Mouse (Mus musculus): Measurements from ENCODE around the gene Tcf7l2. TPM values are rescaled to one million over a fixed set of nuclear protein-coding genes. Genes with fewer than 3 reads are reported as not detected.

Tcf7l2 gene
- total RNA-seq (2021): 1 to 10 TPM; 6.9 to 7.8 TPM
- long read RNA-seq, experiment 1, partial matches to known transcripts: 1 of 2 reads
- long read RNA-seq, experiment 1, other reads (novel, unspliced or antisense): 1 of 2 reads
- long read RNA-seq, experiment 2, partial matches to known transcripts: 2 of 5 reads
- long read RNA-seq, experiment 2, other reads (novel, unspliced or antisense): 3 of 5 reads

DNA sequence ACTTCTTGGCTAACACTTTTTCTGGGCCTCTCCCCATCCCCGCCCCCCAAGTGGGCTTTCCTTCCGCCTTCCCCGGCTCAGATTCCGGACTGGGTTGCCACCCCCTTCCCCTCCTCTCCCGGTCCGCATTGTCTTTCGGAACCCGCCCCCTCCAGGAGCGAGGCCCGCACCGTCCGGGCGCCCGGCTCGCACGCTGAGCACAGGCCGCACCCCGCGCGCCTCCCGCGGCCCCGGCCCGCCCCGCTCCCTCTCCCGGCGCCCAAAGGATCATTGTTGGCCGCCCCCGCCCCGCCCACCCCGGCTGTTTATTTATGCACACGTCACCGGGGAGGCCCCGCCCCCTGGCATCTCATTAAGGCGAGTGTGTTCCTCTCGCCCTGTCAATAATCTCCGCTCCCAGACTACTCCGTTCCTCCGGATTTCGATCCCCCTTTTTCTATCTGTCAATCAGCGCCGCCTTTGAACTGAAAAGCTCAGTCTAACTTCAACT lies at the start of gene Tcf7l2:
TSS of gene Tcf7l2 (plus strand) at position 382 of the 490 bp plus-strand sequence.
- DNase-seq (ENCODE audit: low spot score): peak; percentile 92

- no peak for DNase-seq (ENCODE audit: low spot score)
Measured at GRCm38 (mm10) chr19:55694651-55695050, 47.0 kb upstream of the Tcf7l2 start.

- DNase-seq (ENCODE audit: low spot score): no peak
Measured at GRCm38 (mm10) chr19:55695418-55695817, 46.2 kb upstream of the Tcf7l2 start.

DNA sequence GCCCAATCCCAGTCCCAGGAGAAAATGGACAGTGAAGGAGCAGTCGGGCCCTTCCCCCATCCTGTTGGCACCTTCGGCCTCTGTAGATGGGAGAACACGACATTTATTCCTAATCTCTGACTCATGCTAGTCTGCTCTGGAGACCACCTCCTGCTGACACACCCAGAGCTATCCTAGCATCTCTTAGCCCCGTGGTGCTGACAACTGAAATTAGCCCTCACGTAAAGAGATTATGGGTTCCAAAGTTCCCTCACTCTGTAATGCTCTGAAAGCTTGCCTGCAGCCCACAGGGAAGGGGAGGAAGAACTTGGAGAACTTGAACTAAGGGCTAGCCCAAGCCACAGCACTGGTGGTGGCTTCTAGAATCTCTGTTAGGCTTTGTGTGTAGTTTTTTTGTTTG lies 42.7 kb upstream of the Tcf7l2 start:
- no peak for DNase-seq (ENCODE audit: low spot score)

- DNase-seq (ENCODE audit: low spot score): no peak
Measured at GRCm38 (mm10) chr19:55700214-55700568, 41.4 kb upstream of the Tcf7l2 start.

DNA sequence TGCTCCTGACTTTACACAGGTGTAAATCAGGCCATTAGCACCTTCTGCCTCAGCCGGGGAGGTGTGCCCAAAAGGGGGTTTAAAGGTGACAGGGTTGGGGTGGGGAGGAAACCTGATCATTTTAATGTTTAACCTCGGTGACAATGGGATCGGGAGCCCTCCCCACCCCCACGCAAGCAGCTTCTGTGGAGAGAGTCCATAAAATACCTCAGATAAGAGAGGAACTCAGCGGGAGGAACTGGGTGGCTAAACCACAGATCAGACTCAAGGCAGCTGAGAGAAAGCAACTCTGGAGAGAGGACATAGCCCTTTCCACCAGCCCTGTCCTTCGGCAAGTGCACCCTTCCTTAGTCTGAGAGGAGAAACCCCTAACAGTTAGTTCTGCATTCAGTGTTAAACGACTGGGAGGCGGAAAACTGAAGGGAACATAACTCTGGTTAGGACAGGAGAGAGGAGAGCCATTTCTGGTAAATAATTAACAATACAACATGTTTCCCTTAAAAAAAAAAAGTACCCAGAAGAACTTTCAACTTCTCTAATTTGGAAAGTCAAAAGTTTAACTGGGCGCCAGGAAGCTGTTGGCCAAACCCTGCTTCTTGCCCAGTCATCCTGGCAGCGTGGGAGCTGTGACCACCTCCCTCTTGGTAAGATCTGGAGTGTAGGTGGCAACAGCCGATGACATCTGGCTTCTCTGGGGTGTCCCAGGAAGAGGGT lies 40.9 kb upstream of the Tcf7l2 start:
- DNase-seq (ENCODE audit: low spot score): no peak

DNA sequence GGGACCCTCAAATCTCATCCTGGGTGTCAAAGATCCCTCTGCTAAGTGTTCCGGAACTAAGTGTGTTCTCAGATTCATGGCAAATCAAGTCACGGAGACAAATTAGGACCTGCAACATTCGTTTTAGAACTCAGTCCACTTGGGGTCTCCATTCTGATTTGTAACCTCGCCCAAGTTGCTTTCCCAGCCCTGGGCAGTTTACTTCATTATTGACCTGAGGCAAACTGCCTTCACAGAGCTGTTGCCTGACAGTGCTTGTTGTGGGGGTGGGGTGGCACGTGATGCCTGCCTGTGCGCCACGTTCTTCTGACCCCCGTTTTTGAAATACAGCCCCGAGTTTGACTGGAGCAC lies 40.4 kb upstream of the Tcf7l2 start:
- no peak for DNase-seq (ENCODE audit: low spot score)

DNA sequence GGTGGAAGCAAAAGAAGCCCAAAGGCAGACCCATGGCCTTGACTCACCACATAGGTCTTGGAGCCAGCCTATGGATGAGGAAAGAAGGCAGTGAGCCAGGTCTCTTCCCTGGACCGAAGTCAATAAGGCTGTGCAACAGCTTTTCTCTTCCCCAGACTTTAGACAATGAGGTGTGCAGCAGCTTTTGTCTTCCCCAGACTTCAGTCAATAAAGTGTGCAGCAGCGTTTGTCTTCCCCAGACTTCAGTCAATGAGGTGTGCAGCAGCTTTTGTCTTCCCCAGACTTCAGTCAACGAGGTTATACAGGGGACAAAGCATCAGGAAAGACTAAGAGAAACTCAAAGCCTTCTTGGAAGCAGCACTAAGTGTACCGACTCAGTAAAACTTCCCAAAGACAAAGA lies 39.5 kb upstream of the Tcf7l2 start:
- DNase-seq (ENCODE audit: low spot score): no peak

DNA sequence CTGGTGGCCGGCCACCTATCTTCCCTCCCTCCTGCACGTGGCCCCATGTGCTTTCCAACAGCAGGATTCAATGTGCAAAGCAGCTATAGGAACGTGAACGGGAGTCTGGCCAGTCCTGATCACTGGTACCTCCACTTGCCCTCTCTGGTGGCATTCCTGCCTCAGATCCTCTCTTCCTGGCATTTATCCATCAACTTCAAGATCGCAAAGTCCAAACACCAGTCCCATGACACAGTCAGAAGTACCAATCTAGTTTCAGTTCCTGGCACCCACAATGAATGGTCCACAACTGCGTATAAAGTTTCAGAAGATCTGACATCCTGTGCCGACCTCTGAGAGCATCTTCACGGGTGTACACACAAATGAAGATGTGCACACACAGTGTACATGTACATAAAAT lies 38.9 kb upstream of the Tcf7l2 start:
- no peak for DNase-seq (ENCODE audit: low spot score)

DNA sequence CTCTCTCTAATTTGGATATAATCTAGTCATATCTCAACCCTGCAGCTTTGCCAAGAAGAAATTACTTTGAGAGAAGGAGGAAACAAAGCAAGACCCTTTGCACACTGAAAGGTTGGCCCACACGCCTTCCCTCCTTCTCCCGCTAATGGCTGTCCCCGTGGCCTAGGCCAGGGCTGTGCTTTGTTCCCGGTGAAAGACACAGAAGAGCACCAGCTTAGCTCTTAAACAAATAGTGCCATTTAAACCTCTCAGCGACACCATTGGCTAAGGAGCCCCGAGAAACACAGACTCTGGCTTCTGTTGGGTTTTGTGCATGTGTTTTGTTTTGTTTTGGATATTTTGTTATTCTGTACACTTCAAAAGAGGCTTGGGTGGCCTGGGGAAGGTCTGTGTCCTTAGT lies 37.5 kb upstream of the Tcf7l2 start:
- no peak for DNase-seq (ENCODE audit: low spot score)

DNA sequence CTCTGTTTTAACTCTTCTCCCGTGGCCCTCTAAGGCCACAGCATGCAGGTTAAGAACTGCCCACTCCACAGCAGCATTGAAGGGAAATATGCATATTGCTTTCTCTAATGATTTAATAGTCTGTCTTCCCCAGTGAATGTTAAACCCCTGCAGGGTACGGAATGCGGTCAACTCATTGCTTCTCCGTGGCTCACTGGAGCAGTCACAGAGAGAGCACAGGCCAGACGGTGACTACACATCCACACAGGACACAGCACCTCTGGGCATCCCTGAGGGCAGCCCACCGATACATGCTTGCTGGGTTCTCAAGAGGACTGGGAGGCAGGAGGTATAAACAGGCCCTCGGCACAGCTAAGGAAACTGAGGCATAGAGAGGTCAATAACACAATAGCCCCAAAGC lies 35.3 kb upstream of the Tcf7l2 start:
- DNase-seq (ENCODE audit: low spot score): no peak

DNA sequence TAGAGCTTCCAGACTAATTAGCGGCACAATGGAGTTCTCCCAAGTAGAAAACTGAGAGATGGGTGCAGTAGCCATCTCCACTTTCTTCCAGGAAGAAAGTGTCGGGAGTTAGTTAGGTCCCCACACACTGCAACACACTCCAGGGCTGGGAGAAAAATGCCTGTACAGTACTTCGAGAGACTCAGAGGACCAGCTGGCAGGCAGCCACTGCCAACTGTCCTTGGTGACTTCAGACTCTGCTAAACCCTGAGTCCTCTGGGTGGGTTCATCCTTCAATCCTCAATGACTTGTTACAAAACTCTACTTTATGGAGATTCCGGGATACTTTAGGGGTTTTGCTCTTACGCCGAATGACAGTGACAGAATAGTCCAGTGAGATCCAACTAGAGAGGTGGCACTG lies 34.8 kb upstream of the Tcf7l2 start:
- DNase-seq (ENCODE audit: low spot score): no peak

- no peak for DNase-seq (ENCODE audit: low spot score)
Measured at GRCm38 (mm10) chr19:55708031-55708554, 33.5 kb upstream of the Tcf7l2 start.

- no peak for DNase-seq (ENCODE audit: low spot score)
Measured at GRCm38 (mm10) chr19:55710841-55711240, 30.8 kb upstream of the Tcf7l2 start.

DNA sequence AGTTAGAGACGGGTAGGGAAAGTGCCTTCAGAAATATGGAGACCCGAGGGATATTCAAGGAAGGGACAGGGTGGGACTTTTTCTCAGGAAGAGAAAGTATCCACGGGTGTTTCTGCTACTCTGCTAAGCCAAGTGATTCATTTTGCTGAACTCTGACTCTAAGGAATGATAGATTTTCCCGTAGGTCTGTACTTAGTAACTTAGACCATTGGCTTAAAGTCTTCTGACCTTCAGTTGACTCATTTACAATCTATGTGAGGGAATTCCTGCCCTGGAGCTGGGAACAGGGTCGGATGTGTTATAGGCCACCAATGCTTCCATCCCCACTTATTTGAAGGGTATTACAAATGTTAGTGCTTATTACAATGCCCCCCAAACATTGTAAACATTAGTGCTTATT lies 29.9 kb upstream of the Tcf7l2 start:
- DNase-seq (ENCODE audit: low spot score): no peak

DNA sequence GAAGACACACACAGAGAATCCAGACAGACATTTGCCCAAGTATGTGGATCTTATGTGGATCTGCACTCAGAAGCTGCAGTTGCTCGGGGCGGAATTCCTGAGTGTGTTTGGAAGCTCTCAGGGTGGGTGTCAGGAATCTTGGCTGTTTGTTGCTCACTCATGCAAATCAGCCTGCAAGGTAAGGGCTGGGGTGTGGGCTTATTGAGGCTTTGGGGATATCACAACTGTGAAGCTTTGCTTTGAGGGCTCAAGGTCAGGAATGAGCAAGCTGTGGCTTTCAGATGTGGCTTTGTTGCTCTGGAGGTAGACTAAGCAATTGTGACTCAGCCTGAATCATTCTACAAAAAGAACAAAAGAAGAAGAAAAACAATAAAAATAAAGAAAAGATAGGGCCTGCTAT lies 28.9 kb upstream of the Tcf7l2 start:
- no peak for DNase-seq (ENCODE audit: low spot score)

DNA sequence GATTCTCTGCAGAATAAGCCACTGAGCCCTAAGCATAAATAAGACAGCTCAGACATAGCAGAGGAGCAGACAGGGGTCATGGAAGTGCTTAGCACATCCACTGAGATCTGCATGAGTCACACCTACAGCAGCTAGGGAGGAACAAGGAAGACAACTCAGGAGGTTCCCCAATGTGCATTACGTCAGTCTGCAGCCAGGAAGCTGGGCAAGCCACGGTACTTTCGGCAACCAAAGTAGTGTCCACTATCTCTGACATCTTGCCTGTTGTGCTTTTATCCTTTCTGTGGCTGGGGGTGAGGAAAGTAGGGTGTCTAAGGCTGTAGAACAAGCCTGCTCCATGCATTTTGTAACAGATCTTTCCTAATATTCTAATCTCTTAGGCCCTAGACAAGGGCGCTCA lies 27.6 kb upstream of the Tcf7l2 start:
- DNase-seq (ENCODE audit: low spot score): no peak

DNA sequence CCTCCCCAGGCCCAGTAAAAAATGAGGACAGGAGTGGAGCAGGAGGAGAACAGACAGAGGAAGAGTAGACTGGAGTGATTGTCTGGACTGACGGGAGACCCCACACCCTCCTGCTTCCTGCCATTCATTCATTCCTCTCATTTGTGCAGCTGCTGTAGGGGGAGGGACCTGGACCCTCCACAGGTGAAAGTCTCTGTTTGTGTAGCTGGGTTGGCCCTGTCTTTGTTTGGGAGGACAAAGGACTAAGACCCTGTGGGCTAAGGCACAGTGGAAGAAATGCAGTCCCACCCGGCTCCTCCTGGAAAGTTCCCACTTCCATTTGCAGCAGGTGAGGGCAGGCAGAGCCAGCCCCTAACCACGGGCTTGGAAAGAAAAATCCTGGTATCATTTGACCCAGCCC lies 27.0 kb upstream of the Tcf7l2 start:
- no peak for DNase-seq (ENCODE audit: low spot score)

DNA sequence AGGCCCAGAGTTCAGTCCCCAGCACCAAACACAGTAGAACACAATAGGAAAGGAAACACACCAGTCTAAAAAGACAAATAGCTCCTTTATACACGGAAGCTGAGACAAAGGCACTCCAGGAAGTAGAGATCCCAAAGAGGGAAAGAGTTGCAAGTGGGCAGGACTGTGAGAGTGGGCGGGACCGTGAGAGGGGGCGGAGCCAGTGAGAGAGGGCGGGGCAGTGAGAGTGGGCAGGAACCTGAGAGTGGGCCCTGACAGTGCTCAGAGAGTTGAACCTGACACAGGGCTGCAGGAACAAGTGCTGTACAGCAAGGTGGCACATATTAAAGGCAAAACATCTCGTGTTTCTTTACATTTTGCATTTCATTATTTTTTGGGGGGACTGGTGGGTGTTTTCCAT lies 22.5 kb upstream of the Tcf7l2 start:
- no peak for DNase-seq (ENCODE audit: low spot score)

DNA sequence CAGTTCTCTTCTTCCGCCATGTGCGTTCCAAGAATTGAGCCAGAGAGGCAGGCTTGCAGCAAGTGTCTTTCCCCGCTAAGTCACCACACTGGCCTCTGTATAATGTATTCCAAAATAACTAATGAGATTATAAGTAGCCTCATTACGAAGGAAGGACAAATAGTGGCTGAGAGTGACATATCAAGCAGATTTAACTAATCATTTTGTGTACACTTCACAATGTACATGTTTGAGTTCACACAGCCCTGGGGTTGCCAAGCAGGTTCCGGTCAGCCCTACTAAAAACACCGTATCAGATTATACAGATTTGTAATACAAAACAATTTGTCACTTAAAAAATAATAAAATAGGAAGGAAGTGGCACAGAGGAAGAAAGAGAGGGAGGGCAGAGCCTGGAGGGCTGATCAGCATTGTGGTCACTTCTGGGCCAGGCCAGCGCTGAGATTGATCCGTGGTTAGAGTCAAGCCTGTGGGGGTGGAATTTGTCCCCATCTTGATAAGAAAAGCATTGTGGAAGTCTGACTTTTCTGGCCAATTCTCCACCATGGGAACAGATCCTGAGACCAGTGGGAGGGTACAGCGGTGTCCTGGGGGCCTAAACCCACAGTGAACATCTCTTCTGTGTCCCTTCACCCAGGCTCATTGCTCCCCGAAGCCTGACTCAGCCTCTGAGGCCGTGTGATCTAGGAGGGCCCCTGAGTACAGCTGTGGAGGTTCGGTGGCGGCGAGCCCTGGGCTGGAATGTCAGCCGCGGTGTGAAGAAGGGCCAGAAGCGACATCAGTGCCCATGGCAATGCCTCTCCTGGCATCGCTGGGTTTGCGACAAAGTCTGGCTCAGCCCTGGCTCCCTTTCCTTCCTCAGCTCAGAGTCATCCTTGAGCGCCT lies 21.9 kb upstream of the Tcf7l2 start:
- peak; percentile 8 for DNase-seq (ENCODE audit: low spot score)

DNA sequence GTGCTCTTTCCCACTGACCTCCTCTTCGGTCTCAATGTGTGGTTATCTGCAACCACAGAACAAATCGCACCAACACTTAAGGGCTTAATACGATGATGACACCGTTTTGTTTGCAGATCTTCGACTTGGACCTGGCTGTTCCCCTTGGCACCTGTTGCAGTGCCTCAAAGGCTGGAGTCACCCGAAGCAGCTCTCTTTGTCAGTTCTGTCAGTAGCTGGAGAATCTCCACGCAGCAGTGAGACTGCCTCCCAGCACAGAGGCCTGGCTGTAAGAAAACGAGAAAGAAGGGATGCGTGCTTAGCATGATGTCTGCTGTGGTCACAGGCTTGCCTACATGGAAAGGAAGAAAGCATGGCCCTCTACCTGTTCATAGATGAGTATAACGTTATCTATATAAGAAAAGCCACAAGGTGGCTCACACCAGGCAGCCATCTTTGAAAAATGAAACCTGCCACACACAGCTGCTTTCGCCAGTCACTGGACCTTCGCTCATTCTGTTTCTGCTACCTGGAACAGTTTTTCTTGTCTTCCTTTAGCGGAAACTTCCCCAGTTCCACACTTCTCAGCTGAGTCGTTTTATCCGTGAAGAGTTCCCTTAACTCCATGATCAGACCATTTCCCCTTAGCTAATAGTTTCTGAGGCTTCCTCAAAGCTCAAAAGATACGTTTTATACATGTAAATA lies 21.1 kb upstream of the Tcf7l2 start:
- no peak for DNase-seq (ENCODE audit: low spot score)

DNA sequence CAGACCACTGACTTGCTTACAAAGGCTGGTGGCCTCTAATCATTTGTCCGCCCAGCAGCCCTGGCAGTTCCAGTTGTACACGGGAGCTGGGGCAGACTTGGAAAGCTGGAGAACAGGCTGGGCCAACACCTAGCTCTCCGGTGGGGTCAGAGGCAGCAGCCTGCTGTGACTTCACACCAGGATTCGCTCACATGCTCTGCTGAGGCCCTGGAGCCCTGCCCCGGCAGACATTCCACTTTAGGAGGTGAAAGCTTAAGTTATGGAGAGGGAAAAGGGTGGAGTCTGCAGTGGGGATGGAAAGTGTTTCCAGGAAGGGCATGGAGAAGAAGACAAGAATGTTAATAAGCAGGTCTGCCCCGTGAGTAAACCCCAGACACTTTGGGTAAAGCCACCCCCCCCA lies 19.2 kb upstream of the Tcf7l2 start:
- DNase-seq (ENCODE audit: low spot score): no peak

All from gastrocnemius, adult 18-20 months (tissue).